Mouse (Mus musculus) ES-E14 (cell line): ENCODE measurements around the gene Alox5ap. TPM values are rescaled to one million over a fixed set of nuclear protein-coding genes. Genes with fewer than 3 reads are reported as not detected.

Experiments
- DNase-seq: peaks from one replicate; pipeline ENCODE4 v3.0.0-alpha.2; 2013; ENCODE audit warnings: low read depth, low spot score
- H3K27ac ChIP-seq: 2 replicates; pipeline ENCODE4 v1.5.1; 2012; ENCODE audit warnings: low read depth, mild to moderate bottlenecking, low read length, moderate library complexity, mixed read lengths; ENCODE audit not compliant: poor library complexity, insufficient read depth, severe bottlenecking
- H3K36me3 ChIP-seq: 2 replicates; pipeline ENCODE4 v1.6.1; 2012; ENCODE audit warnings: mild to moderate bottlenecking, low read length, moderate library complexity, mixed read lengths; ENCODE audit not compliant: control insufficient read depth, poor library complexity, insufficient read depth, severe bottlenecking
- H3K4me1 ChIP-seq, 2 experiments: fragments of 150-350 bp in 1 of 2; sonication (generic) in 1 of 2; 2 replicates each; pipeline ENCODE4 v1.6.1; 2012; ENCODE audit warnings: low read length in 2 of 2, mild to moderate bottlenecking in 1 of 2, mixed read lengths in 1 of 2; ENCODE audit not compliant: control insufficient read depth in 2 of 2, insufficient read depth in 2 of 2, poor library complexity in 1 of 2
- H3K4me3 ChIP-seq, 2 experiments: fragments of 150-350 bp in 1 of 2; sonication (generic) in 1 of 2; 2 replicates each; pipeline ENCODE4 v1.5.1; 2012; ENCODE audit warnings: low read length in 2 of 2, low read depth in 1 of 2, mild to moderate bottlenecking in 1 of 2, mixed read lengths in 1 of 2; ENCODE audit not compliant: insufficient read depth in 1 of 2, poor library complexity in 1 of 2, severe bottlenecking in 1 of 2
- H3K9ac ChIP-seq: 2 replicates; pipeline ENCODE4 v1.6.1; 2012; ENCODE audit warnings: low read depth, mild to moderate bottlenecking, low read length, mixed read lengths; ENCODE audit not compliant: poor library complexity, insufficient read depth, severe bottlenecking
- H3K9me3 ChIP-seq: fragments of 150-350 bp; sonication (generic); 2 replicates; pipeline ENCODE4 v1.6.1; 2012; ENCODE audit warnings: low read depth, mild to moderate bottlenecking, low read length; ENCODE audit not compliant: control insufficient read depth, insufficient read depth
- CHD2 ChIP-seq: IDR thresholded peaks from 2 replicates; pipeline ENCODE4 v1.6.1; 2014; ENCODE audit warnings: mild to moderate bottlenecking, low read depth, low read length, inconsistent platforms
- HCFC1 ChIP-seq: IDR thresholded peaks from 2 replicates; pipeline ENCODE4 v1.6.1; 2012; ENCODE audit warnings: low read length, inconsistent platforms, borderline replicate concordance; ENCODE audit not compliant: insufficient read depth
- MAFK ChIP-seq: IDR thresholded peaks from 2 replicates; pipeline ENCODE4 v1.6.1; 2014; ENCODE audit warnings: mild to moderate bottlenecking, low read depth, low read length, inconsistent platforms; ENCODE audit not compliant: insufficient read depth
- ZC3H11A ChIP-seq: IDR thresholded peaks from 2 replicates; pipeline ENCODE4 v1.6.1; 2012; ENCODE audit warnings: low read depth, mild to moderate bottlenecking, inconsistent platforms, low read length, borderline replicate concordance
- ZNF384 ChIP-seq: IDR thresholded peaks from 2 replicates; pipeline ENCODE4 v1.6.1; 2012; ENCODE audit warnings: low read depth, low read length, inconsistent platforms
- in situ Hi-C, 2 experiments: fragments of 600-800 bp; cut with MboI; formaldehyde crosslinking; loops; one replicate each; pipeline ENCODE4 v1.15.1; 2025; ENCODE audit warnings: low sequenced_read_pairs in 2 of 2, inconsistent platforms in 1 of 2; ENCODE audit not compliant: unreplicated experiment in 2 of 2
- total RNA-seq: library from RNA; depleted of rRNA; stranded (reverse); fragments of 300-350 nt; gene quantifications from 2 replicates; pipeline ENCODE4 v1.2.3, GENCODE M21; 2012

Gene Alox5ap
- total RNA-seq, 1 experiment = 20.7 TPM

DNA sequence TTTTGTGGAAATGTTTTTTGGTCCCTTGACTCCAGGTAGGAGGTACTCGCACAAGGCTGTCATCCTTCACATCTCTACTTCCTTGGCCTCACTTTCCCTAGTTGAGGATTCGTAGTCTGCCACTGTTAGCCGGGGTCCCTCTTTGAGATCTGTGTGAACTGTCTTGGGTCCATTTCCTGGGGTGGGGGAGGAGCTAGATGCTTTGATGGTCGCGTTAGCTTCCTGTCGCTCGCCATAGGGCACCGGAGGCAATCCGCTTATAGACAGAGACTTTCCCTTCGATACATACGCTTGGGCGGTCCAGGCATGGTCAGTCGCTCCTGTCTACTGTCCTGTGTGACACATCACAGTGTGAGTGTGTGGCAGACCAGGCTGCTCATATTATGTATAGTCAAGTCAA, 60.2 kb downstream of the Alox5ap start:
- no peak for DNase-seq
- TF ChIP-seq ZNF384 (no peak), MAFK (no peak), CHD2 (no peak), ZC3H11A (no peak), HCFC1 (no peak)
- H3K9ac ChIP-seq = no peak overlapping the region
- peaks cover 4 to 18% of the 10 kb centered on the region in 2 experiments for H3K4me1 ChIP-seq
- in situ Hi-C loops = no loop called here
- H3K9me3 ChIP-seq = no peaks in the 10 kb centered on the region
- no peak overlapping the region for H3K4me3 ChIP-seq
- H3K36me3 ChIP-seq = no peaks in the 10 kb centered on the region
- no peak overlapping the region for H3K27ac ChIP-seq

DNA sequence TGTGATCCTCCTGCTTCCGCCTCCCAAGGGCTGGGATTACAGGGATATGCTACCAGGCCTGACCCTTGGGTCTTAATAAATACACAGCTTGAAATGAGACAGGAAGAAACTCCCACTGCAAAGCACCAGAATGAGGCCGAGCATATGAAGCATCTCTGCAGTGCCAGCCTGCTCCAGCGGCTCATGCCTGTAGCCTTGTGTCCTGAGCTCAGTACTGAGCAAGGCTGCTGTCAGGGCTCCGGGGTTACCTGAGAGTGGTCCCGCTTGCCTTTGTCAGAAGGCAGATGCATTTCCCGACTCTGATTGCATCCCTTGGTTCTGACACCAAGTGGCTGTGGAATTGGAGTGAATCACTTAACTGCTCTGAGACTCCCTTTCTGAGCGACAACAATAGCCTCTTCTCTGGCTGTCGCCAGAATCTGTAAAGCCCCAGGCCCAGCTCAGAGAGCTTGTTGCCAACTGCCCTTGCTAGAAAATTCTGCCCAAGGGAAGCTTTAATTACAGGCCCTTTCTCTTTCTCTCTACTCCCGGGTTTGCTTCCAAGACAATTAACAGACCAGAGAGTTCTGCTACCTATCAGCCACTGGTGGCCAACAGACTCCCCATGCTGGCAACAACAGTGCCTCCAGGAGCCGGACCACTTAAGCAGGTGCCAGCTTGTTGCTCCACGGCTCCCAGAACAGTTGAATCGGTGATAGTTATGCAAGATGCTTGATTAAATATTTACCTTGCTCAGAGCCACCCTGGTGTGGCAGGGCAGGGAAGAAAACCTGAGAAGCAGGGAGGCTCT, 64.7 kb downstream of the Alox5ap start:
- TF ChIP-seq HCFC1 = no peak
- TF ChIP-seq MAFK = no peak
- TF ChIP-seq ZNF384 = no peak
- TF ChIP-seq CHD2 = no peak
- no peak for TF ChIP-seq ZC3H11A
- DNase-seq = no peak
- Histone ChIP-seq H3K9ac (no peak overlapping the region), H3K36me3 (no peaks in the 10 kb centered on the region), H3K9me3 (no peaks in the 10 kb centered on the region; the same call in 1 of the 2 replicates), H3K4me1 (peaks cover 0 to 3% of the 10 kb centered on the region in 2 experiments; a peak in 1 of 4 replicates), H3K27ac (no peak overlapping the region), H3K4me3 (no peak overlapping the region)
- in situ Hi-C loops = no loop called here

DNA sequence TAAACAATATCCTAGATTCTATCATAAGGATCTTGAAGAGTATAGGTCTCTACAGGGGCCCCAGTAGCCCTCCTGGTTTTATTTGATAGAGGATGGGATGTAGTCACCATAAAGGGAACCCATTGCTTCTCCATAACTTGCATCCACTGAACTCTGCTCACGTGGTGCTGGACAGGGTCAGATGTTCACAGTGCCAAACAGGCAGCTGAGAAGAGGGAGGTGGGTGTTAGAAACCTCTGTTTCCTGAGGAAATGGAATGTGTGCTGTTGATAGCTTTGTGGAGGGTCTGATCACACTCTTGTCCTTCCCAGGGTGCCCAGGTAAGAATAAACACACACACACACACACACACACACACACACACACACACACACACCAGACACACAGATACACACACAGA, 66.0 kb downstream of the Alox5ap start:
- Histone ChIP-seq H3K36me3 (no peaks in the 10 kb centered on the region), H3K4me1 (peaks cover 0 to 3% of the 10 kb centered on the region in 2 experiments; a peak in 1 of 4 replicates), H3K27ac (no peak overlapping the region), H3K4me3 (no peak overlapping the region), H3K9ac (no peak overlapping the region), H3K9me3 (no peaks in the 10 kb centered on the region; the same call in 1 of the 2 replicates)
- no peak for DNase-seq
- in situ Hi-C loops = no loop called here
- no peak for TF ChIP-seq ZC3H11A
- no peak for TF ChIP-seq HCFC1
- TF ChIP-seq ZNF384 = no peak
- TF ChIP-seq CHD2 = no peak
- TF ChIP-seq MAFK = no peak

DNA sequence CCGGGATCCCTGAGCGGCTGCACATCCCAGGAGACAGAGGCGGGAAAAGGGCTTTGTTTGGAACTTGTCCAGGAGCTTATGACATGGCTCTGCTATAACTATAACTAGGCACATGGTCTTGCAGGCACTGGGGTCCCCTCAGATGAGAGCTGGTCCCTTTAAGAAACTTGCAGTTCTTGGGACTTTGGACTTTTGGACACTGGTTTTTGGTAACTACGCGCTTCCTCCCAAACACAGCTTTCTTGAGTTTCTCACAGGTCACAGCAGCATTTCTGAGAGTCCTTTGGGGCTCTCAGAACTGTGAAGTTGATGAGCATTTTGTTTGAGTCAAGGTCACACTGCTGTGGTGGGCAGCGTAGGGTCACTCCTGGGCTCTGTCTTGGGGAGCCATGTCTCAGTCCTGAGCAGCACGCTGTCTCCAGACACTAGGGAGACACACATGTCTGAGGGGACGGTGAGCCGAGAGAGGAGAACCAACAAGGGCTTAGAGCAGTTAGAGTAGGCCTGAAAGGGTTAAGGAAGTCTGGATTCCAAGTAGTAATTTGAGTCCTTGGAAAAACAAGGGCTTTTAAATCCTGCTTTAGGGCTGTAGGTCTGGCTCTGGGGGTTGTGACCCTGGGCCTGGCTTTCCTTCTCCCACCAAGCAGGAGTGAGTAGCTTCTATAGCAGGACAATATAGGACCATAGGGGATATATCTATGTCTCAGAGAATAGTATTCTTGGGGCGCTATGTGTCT, 67.0 kb downstream of the Alox5ap start:
- Histone ChIP-seq H3K36me3 (no peaks in the 10 kb centered on the region), H3K27ac (no peak overlapping the region), H3K4me1 (peaks cover 0 to 4% of the 10 kb centered on the region in 2 experiments; a peak in 1 of 4 replicates), H3K9me3 (no peaks in the 10 kb centered on the region; the same call in 1 of the 2 replicates), H3K4me3 (no peak overlapping the region), H3K9ac (no peak overlapping the region)
- in situ Hi-C loops = no loop called here
- no peak for TF ChIP-seq ZNF384
- TF ChIP-seq ZC3H11A = no peak
- no peak for TF ChIP-seq MAFK
- TF ChIP-seq HCFC1 = no peak
- TF ChIP-seq CHD2 = no peak
- DNase-seq = no peak
